Mouse (Mus musculus): ENCODE data around the gene Gck.

Gck gene

GRCm38 (mm10) chr11:5877421-5877820, 72.5 kb downstream of the Gck start:
- DNase-seq (ENCODE audit: low read depth, low spot score): no peak

DNA sequence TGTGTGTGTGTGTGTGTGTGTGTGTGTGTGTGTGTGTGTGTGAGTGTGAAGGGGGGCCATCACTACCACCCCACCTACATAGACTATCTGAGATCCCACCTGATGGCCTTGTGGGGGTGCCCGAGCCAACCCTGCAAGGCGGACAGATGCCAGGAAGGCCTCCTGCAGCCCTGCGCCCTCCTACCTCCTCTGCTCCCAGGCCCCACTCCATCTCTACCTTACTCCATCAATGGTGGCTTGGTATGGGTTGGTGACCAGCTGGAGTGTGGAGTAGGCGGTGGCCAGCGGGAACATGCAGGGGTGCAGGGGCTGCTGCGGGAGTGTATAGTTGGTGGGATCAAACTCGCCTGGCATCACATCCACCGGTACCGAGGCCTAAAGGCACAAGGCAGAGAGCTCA, 76.7 kb downstream of the Gck start:
- no peak for DNase-seq (ENCODE audit: low read depth, low spot score)

DNA sequence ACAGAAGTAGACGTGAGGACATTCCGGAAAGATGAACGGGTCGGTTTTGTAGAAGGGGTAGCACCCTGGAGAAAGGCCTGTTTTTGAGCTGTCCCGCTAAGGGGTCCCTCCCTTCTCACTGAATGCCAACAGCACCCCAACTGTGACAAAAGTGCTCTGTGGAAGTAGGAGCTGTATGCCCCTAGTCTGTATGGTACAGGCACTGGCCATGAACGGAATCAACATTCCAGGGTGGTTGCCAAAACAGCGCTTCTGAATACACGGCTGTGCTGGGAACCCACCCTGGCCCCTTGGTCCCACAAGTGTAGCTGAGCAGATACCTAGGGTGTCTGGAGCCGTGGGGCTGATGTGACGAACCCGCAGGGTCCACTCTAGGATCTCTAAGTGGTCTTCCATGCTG, 77.2 kb downstream of the Gck start:
- DNase-seq (ENCODE audit: low read depth, low spot score): no peak

- no peak for DNase-seq (ENCODE audit: low read depth, low spot score)
Measured at GRCm38 (mm10) chr11:5870069-5870468, 79.8 kb downstream of the Gck start.

GRCm38 (mm10) chr11:5869331-5869730, 80.5 kb downstream of the Gck start:
- DNase-seq (ENCODE audit: low read depth, low spot score): no peak

DNA sequence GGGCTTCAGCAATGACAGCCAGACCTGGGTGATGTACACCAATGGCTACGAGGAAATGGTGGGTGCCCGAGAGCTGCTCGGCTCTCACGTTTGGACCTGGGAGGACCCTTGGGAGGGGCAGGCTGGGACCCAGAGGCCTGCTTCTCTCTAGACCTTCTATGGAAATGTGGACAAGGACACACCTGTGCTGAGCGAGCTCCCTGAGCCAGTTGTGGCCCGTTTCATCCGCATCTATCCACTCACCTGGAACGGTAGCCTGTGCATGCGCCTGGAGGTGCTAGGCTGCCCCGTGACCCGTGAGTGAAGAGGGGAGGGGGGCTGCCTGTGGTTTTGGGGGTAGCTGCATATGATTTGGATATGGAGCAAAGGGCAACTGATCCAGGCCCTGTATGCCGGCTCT, 81.6 kb downstream of the Gck start:
- DNase-seq (ENCODE audit: low read depth, low spot score): no peak

GRCm38 (mm10) chr11:5867196-5867595, 82.7 kb downstream of the Gck start:
- no peak for DNase-seq (ENCODE audit: low read depth, low spot score)

- no peak for DNase-seq (ENCODE audit: low read depth, low spot score)
Measured at GRCm38 (mm10) chr11:5862394-5863105, 87.3 kb downstream of the Gck start.

DNA sequence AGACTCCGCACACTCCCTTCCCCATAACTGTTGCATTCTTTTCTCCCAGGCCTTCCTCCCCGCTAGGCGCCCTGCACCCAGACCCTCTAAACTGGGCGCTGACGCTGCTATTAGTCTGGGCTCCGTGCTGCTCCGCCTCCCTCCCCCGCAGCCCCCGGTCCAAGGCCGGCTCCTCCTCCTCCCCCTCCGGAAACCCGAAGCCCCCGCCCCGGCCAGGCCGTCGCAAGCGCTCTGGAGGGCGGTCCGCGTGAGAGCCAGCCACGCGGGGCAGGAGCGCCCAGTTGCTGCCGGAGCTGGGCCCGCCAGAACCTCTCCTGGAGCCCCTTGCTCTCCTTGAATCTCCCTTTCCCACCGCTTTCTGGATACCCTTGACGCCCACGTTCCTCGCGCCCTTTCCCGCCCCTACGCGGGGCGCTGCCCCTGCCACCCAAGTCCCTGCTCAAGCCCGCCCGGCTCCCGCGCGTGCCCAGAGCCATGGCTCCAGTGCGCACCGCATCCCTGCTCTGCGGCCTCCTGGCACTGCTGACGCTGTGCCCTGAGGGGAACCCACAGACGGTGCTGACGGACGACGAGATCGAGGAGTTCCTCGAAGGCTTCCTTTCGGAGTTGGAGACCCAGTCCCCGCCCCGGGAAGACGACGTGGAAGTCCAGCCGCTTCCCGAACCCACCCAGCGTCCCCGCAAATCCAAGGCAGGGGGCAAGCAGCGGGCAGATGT, 88.0 kb downstream of the Gck start, which contains the start of gene Aebp1:
Gene Aebp1 (plus strand): TSS at position 270 of the 716 bp plus-strand sequence.
- DNase-seq (ENCODE audit: low read depth, low spot score): no peak

GRCm38 (mm10) chr11:5860639-5861038, 89.2 kb downstream of the Gck start:
- no peak for DNase-seq (ENCODE audit: low read depth, low spot score)

- DNase-seq (ENCODE audit: low read depth, low spot score): no peak
Measured at GRCm38 (mm10) chr11:5859883-5860550, 89.9 kb downstream of the Gck start.

GRCm38 (mm10) chr11:5858723-5859122, 91.2 kb downstream of the Gck start:
- DNase-seq (ENCODE audit: low read depth, low spot score): no peak

DNA sequence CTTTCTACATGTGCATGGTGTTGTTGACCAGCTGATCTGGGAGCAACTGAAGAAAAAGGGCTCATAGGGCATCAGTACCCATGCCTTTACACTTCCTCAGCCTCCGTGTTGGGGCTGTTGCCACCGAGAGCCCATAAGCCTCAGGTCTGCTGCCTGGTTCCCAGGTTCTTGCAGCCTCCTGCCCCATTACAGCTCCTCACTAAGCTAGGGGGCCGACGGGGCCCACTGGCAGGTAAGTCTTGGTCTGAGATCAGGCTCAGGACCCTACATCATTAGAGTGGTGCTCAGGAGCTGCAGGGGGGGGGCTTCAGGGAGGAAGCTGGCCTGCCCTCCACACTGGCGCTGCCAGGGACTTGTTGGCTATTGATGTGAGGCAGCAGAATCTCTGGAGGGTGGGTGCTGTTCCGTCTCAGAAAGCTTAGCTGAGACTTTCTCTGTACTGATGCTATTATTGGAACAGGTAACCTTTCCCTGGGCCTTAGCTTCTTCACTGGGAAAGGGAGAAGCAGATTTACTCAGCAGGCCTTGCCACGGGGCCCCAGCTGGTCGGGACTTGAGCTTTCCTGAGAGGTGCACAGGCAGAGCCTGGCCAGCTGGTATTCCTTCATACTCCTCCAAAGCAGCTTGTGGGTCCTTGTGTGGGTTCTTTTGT, 93.3 kb downstream of the Gck start:
- DNase-seq (ENCODE audit: low read depth, low spot score): no peak

DNA sequence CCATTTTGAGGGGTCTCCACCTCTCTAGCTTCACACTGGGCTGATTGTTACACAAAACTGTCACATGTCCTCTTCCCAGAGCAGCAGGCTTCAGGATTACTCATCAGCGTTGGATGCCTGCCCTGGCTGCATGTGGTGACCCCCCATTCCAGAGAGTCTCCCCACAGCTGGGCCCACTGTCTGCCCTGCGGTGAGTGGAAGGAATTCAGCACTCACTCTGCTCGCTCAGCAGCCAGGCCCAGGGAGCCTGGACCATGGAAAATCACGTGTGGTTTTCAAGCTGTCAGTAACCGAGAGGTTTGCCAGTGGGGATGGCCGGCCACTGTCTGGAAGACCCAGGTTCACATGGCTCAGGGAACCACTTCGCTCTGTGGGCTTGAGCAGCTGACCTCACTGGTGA, 94.0 kb downstream of the Gck start:
- DNase-seq (ENCODE audit: low read depth, low spot score): peak; percentile 93

DNA sequence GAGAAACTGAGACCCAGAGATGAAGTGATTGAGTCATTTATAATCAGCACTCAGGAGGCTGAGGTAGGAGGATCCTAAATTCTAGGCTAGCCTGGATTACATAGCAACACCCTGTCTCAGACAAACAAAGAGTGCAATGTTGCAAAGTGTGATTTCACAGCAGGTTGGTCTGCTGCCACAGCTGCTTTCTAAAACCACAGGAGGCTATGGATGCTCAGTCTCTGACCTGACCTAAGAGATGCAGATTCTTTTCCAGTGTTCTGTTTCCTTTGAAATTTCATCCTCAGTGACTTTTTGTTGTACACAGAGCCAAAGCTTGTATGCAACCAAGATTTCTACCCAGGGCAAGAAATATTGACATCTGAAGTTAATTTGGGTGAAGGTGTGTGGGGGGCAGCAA, 94.4 kb downstream of the Gck start:
- DNase-seq (ENCODE audit: low read depth, low spot score): peak; percentile 43

DNA sequence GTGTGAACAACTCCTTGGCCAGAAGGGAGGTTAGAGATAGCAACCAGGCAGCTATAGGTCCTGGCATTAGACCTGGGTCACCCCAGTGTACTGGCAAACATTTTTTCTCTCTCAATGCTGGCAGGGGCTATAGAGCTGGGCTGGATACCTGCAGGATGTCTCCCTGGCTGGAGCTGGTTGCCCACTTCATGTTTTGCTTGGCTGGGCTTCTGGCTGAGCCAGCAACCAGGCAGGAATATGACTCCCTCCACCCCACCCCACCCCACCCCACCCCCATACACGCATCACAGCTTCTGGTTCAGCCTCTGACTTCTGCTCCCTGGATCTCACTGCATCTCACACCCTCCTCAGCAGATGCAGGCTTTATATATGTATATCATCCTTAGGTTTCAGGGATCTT, 97.6 kb downstream of the Gck start:
- no peak for DNase-seq (ENCODE audit: low read depth, low spot score)

DNA sequence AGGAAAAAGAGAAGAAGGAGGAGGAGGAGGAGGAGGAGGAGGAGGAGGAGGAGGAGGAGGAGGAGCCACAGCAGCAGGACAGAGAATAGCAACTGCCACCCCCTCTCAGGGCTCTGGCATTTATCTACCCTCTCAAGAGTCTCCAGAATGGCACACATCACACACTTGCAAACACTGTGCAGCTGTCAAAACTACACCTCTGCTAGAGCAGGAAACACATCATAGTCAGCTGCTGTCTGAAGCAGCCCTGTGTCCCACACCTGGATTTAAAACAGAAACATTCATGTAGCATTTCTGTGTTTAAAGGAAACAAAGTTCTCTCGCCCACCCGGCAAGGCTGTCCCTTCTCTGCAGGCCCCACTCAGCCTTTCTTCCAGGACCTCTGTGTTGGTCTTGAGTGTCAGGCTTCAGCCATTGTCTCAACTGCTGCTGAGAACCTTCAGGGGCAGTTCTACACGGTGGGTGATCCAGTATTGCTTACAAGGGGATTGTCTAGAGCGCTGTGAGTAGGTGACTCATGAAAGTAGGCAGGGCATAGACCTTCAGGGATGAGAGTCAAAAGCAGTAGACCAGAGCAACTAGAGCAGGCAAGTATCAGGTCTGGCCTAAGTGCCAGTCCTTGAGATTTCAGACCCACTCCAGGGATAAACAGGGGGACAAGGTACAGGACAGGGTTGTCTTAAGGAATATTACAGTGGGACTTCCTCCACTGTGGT, 98.7 kb downstream of the Gck start:
- peak; percentile 23 for DNase-seq (ENCODE audit: low read depth, low spot score)

Measured in brain, adult 2 months (tissue).